Mouse (Mus musculus): ENCODE data around the gene Lmbrd2.
A peak's percentile ranks its signal among the peaks of the same experiment; 100 is the strongest.

Gene Lmbrd2

DNA sequence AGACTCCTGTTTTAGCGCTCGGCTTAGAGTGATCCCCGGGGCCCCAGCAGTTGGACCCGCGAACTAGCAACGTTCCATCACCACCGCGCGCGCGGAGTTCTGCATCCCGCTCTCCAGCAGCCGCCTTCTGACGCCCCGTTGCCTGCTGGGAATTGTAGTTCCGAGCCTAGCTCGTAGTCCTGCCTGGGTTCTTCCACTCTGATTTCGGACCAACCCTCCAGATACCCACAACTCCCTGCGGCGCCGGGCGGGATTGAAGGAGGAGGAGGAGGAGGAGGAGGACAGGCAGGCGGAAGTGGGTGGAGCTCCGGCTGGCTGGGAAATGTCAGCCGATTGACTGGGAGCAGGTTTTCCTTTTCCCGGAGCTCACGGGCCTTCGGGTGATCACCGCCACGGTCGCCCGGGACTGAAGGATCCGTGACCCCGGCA, at the start of gene Lmbrd2:
Lmbrd2 (plus strand) TSS at position 299 of the 429 bp plus-strand sequence.
- peak; percentile 98 for DNase-seq

DNA sequence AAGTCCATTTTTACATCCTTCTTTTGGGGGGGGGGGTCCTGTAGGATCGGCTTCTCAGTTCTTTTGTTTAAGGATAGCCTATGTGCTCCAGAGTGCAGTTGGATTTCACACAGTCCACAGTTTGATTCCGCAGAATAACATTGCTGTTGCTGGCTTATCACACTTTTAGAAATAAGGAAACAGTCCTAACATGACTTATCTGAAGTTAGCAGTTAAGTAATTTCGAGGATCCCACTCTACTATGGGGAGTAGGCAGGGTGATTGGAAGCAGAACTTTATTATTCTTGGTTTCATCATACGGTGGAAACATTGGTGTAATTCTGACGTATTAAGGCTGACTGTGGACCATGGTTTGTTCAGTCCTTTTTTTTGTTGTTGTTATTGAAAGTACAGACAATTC, 49.7 kb upstream of the Lmbrd2 start:
- no peak for DNase-seq

DNA sequence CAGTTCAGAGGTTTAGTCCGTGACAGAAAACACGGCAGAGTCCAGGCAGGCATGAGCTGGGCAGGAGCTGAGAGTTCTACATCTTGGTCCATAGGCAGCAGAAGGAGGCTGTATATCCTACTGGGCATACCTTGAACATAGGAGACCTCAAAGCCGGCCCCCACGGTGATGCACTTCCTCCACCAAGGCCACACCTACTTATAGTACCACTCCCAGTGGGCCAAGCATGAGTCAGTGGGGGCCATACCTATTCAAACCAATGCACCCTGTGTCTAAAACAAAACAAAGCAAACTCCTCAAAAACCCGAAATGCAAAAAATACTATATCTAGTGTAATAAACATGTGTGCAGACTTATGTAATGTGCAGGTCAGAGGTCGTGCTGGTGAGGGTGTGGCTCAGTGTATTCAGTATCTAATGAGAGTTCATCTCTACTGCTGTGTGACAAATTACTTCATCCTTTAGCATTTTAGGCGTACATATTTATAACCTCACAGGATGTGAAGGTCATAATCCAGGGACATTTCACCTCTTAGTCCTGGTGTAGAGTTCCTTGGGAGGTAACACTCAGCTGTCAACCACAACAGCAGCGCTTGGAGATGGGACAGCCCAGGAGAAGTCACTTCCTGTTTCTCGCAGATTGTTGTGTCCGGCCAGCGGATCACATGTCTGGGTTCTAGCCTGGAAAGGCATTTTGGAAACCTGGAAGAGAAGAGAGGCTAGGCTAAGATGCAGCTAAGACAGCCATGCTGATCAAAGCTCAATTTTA, 46.6 kb upstream of the Lmbrd2 start:
- no peak for DNase-seq

DNA sequence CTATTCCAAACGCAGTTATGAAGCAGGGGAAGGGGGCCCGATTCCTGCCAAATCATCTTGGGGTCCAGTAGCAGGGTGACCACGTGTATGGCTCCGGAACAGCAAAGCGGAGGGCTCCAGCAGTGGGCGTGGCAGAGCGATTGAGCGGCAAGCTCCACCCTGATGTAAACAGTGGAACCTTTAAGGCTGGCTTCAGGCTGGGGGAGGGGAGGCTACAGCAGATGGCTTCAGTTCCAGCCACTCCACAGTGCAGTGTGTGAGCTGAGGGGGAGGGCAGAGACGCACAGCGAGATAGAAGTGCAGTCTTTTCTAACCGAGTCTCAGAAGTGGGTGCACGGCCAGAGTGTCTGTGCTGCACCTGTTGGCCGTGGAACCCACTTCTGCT, 46.0 kb upstream of the Lmbrd2 start:
- DNase-seq, result peak; percentile 46

DNA sequence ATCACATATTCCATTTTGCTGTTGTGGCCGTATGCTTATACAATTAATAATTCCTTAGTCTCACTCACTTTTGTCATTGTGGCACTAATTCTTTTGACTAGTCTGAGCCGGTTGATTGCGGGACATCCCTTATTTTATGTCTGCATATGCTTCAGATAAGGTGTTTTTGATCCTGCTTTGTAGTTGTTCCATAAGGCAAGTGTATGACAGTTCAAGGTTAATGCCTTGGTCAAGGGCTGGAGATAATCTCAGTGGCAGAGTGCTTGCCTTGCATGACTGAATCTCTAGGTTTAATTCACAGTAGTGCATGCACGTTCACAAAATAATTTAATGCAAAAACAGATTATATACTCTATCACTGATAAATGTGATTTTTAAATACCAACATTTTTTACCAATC, 43.5 kb upstream of the Lmbrd2 start:
- no peak for DNase-seq

DNA sequence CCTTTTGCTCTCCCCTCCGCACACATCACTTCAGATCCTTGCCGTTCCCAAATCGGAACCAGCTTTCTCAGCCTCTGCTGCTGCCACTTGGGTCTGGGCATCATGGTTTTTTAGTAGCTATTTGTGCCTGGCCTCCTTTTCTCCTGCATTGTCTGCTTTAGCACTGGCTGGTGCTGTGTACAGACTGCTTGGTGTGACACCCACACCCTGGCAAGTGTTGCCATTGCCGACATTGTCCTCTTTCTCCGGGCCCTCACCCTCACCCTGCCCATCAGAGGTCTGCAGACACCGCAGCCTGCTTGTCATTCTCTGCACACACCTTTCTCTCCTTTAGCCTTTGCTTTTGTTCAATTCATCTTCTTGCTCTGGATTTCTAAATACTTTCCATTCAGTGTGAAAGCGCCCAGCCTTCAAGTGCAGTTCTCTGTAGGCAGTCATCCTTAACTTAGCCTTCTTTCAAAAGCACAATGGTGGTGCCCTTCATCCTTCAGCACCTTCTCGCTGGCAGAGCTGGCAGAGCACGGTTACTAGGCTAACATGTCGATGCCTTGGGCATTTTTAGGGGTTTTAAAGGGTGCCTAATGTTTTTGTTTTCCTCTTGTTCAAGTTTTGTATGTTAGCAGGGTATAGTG, 39.8 kb upstream of the Lmbrd2 start:
- DNase-seq, result no peak

DNA sequence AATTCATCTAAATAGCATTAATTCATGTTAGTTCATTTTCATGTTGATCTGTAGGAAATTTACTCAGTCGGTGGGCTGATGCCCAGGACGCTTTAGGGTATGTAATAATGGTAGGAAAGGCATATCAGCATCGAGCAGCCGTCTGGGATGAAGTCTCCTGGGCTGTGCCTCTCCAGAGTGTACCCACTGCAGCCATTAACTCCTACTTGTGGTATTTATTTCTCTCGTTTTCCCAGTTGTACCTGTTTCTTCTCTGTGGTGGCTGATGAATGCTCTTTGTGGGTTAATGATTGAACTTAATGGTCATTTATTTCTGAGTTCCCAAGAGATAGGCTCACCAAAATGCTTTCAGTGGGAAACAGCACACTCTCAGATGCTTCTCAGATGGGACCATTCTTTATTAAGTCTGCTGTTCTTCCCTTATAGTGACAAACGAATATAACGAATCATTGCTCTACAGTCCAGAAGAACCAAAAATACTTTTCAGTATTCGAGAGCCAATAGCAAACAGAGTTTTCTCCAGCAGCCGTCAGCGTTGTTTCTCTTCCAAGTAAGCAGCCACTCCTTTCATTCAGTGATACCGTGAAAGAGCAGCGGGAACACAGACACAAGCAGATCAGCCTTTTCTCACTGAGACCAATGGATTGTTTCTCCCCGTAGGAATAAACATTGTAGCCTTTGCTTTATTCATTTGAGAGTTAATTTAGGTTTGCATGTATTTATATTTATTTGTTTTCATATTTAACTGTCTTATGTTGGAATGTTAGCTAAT, 33.9 kb upstream of the Lmbrd2 start:
- DNase-seq, result no peak

DNA sequence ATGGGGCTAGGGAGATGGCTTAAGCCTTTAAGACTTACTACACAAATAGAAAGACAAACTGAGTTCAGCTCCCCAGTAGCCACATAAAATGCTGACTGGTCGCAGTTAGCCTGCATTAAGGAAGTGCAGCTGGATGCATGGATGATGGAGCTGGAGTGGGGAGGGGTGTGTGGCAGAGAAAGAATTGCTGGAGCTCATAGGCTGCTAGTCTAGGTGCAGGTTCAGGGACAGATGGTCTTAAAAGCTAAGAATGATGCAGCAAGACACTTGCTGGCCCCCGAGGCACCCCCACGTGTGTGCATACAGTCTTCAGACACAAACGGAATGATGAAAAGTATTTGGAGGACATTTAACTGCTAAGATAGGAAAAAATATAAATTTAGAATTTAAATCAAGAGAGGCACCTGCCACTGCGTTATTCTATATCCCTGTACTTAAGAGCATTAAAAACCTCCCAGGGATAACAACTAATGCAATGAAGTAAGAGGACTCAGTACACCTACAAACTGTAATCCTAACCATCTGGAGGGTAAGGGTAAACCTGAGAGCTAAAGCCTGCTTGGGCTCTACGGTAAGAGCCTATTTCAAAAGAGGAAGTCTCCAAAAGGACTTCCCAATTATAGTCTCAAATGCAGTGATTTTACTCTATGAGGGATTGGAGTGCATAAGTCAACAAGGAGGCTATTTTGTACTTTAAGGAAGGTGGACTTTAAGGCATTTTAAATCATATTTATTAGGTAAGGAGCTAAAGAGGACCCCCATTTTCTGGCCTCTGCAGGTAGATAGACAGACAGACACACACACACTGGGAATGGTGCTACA, 29.6 kb upstream of the Lmbrd2 start:
- DNase-seq, result no peak

DNA sequence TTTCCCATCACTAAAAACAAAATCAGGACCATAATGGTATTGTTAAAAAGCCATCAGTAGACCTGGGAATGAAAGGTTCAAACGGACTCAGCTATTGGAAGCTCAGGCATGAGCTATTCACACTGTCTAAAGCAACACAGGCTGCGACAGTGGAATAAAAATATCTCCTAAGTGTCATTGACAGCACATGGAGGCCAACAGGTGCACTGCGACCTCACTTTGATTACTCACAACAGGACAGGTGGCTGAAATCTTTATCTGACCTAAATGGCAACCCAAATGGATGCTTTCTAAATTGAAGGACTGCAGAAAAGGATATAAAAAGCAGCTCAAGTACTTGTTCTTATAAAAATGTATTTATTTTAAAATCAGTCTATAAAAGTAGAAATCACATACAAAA, 28.7 kb upstream of the Lmbrd2 start:
- DNase-seq, result no peak

DNA sequence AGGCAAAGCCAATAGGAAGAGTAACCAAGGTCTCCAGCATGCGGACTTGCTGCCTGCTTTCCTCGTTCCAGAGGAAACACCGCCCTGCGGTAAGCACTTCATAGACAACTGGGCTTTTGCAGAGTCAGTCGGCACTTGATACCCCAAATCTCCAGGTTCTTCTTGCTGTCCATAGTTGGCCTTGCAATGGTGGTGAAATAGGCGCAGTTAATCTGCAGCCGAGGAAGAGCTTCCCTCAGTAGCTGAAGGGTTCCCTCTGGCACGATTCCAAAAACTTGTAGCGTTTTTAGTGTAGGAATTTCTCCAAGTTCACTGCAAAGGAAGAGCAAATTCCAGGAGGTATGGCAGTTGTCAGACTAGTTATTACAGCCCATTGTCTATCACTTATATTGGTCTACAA, 26.8 kb upstream of the Lmbrd2 start:
- DNase-seq, result no peak

DNA sequence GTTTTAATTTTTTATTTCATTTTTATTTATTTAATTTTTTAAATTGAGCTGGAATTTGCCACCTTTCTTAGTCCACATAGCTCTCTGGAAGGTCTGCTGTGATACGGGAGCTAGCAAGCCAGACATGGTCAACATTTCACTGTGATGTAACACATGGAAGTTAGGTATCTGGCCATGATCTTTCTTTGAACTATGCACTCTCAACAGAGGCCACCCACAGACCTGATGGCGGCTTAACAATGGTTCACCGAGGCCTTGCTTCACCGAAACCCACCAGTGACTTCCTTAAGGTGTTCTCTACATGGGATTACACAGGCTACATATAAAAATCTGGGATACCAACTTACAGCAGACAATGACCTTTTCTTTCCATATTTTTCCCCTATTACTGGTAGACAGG, 26.2 kb upstream of the Lmbrd2 start:
- DNase-seq, result no peak

DNA sequence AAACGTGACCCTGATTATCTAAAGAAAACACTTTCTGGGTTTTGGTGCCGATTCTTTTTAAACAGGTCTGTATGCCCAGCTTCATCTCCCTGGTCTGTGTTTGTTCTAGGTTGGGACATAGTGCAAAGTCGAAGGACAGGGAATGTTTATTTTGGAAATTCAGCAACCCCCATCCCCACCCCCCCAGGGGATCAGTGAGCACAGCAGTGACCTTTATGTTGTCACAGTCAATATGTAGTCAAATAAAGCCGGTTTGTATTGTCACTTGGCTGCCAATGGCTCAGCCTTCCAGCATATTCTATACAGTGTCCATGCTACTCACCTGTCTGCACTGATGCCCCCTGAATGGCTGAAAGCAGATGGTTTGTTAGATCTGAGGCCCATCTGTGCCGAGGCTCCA, 25.8 kb upstream of the Lmbrd2 start:
- DNase-seq, result no peak

DNA sequence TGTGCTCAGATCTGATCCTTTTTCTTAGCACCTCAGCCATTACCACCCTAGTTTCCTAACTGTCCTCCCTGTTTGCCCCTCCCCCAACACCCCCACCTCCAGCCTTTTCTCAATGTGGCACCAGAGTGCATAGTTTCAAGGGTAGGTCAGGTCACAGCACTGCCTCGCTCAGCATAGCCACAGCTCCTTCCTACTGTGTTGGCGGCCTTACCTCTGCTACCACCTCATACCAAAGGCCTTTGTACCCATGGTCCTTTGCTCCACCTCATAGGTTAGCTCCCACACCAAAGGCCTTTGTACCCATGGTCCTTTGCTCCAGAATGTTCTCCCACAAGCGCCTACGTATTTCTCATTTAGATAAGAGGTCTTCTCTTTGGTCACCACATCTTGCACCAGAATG, 21.5 kb upstream of the Lmbrd2 start:
- DNase-seq, result no peak

DNA sequence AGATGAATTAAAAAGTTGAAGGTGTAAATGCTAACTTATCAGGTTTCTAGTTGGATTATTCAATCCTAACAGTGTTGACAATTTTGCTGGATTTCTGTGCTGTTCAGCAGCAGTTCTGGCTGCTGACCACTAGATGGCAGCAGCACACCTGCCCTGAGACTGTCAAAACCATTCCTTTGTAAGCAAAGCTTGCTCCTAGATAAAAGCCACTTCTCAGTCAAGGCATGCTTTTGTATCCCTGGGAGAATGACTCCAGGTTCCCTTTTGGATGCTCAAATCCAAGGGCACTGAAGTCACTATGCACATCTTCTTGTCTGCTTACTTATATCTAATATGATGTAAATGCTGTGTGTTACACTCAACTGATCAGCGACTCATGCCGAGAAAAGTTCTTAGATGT, 20.3 kb upstream of the Lmbrd2 start:
- peak; percentile 31 for DNase-seq

DNA sequence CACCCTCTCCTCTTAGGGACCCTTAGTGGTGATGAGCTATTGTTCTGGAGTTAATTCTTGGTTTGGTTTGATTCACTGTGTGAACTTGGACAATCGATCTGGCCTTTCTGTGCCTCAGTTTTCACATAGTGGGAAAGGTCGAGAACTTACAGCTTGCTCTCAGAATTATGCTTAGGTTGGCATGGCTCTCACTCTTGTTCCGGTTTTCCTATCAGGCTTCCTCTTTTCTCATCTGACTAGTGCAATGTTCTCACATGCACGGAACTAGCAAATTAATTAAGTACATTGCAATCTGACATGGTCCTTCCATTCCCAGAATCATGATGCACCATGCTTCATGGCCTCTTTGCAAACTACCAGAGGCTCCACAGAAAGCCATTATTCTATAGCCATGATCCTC, 17.4 kb upstream of the Lmbrd2 start:
- DNase-seq, result no peak

DNA sequence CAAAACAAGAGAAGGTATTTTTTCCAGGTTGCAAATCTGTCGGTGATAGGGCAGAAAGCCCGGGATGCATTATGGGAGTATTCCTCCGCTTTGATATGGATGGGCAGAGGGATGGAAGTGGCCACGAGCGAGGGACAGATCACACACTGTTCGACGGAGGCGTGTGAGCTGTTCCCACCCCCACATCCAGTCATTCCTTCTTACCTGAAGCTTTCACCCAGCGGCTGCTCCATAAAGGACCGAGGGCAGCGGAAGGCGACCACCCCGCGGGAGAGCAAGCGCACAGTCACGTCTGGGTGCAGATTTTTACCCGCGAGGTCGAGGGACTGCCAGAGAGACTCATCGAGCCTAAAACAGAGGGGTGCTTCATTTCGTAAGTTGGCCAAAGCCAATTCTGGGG, 15.5 kb upstream of the Lmbrd2 start:
- DNase-seq, result no peak

DNA sequence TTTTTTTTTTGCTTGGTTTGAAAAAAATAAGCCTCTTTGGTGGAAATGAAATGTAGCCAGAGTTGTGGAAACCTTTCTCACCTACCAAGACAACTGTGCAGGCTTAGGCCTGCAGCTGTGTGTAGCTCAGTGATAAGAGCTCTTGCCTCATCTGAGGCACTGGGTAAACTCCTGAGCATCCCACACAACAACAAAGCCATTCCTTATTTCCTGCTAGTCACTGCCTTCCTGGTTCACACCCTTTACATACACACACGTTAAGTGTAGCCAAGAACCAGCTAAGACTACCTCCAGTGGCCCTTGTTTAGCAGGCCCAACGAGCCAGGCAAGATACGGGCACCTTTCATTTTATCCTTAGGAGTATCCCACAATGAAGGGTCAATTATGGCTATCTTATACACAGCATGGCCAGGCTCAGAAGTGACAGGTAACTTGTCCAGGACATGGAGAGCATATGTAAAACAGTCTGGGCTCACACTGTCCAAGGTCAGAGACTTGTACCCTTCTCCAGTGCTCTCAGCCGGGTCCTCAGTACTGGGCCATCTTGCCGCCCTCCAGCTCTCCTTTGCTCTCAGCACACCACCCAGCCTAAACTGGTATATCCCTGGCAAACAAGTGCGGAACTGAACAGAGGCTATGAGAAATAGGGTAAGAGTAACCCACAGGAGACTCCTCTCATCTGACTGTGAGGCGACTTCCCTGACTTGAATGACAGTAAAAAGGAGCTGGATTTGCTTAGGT, 13.1 kb upstream of the Lmbrd2 start:
- no peak for DNase-seq

DNA sequence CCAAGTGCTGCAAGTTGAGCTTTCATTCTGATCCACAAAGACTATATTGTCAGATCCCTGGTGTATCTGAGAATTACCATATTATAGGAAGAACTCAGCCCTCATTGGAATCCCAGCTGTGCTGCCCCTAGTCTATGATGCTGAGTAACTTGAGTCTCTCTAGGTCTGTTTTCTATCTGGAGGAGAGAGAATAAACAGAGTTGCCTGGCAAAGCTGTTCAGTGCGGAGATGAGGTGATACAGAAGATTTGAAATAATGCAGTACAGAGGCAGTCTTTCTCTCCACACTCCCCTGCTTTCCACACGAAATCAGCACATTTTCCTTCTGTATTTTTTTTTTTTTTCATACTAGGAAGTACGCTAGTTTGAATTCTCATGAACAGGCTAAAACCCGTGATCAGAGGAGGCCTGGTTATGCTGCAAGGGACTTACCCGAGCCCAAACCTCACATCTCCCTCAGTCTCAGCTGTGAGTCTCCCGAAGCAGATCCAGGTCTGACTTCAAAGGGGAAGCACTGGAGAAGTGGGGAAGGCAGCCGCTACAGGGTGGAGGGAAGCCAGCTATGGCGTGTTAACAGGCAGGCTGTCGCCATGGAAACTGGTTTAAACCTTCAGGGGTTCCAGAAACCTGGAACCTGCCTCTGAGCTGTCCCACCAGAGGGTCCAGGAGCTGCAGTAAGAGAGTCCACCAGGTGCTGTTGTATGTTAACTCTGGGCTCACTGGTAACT, 9.4 kb upstream of the Lmbrd2 start:
- no peak for DNase-seq

DNA sequence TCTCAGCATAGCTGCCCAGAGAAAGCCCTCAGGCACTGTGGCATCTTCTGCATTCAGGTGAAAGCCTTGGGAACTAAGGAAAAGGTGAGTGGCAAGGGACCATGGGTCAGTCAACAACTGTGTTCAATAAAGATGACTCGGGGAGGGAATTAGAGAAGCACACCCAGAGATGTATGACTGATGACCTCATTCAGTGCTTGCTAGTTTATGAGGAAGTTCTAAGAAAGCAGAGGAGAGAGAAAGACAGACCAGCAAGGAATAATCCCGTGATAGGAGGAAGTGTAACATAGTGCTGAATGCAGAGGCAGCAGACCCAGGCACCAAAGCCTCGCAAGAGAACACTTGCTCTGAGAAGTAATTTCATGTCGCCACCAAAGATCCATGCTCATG, 8.9 kb upstream of the Lmbrd2 start:
- no peak for DNase-seq

DNA sequence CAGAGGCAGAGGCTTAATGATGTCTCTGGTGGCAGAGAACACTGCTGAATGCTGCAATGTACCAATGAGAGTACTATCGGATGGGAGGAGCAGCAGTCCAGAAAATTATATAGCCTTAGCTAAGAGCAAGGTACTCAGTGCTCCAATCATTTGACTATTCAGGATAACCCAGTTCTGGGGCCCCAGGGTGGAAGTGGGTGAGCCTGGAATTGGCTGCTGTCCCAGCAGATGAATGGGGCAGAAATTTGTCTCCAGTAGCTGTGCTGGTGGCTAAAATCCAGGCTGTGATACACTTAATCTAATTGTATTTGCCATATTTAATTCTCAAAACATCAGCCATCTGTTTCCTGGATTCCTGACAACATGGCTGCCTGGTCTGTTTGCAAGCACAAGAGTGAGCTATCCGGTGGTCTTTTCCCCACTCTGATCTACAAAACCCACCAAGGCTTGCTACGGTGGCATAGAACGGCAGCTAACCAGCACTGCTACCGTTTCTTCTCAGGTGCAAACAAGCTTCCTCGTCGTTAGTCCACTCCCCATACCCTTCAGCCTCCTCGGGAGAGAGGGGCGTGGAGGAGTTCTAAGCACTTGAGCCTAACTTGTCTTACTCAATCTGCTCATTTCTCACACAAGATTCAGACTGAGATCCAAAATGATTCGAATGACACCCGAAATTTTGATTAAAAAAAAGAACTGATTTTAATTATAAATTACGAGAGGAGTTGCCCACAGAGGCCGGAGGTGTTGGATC, 7.5 kb upstream of the Lmbrd2 start:
- peak; percentile 65 for DNase-seq
